In genomic region chr8:124803824-124804702, GRCm38 (mm10) we compare ENCODE assay signal across 19 mouse cellular contexts. TPM values are rescaled to one million over a fixed set of nuclear protein-coding genes. Genes with fewer than 3 reads are reported as not detected.
"Had no signal": no experiment of that assay in that cellular context is flagged by ENCODE, and none has a peak within 500 bp of the region (broad histone marks: within the 10 kb centered on the region; RNA-seq: fewer than 3 reads in every experiment).

No protein-coding gene starts in this region.

- H3K27ac ChIP-seq: kidney, postnatal 0 days; left cerebral cortex, adult 2 months; liver, embryonic 13.5 days had no signal

- H3K36me3 ChIP-seq: liver, embryonic 13.5 days had no signal

- H3K9me3 ChIP-seq: liver, embryonic 13.5 days had no signal

- H3K4me1 ChIP-seq: liver, embryonic 13.5 days had no signal

- H3K4me3 ChIP-seq: left cerebral cortex, adult 2 months; liver, embryonic 13.5 days had no signal

- DNase-seq: kidney, postnatal 25 days; layer of hippocampus, postnatal 36 days; liver, embryonic 13.5 days; lung, adult 2 months; lung, postnatal 14 days; lung, postnatal 4 days; midbrain, embryonic 14.5 days; right cerebral cortex, adult 18-20 months; right cerebral cortex, postnatal 14 days; thymus, adult 18-20 months; thymus, postnatal 36 days had no signal

- H3K9ac ChIP-seq: liver, embryonic 13.5 days had no signal

- H3K4me2 ChIP-seq: liver, embryonic 13.5 days; midbrain, embryonic 11.5 days had no signal

RNA-seq across cellular contexts. Expression of gene Trim67, which starts 11.2 kb away (rescaled TPM):
- total RNA-seq: liver, adult 2 months; megakaryocyte progenitor cell, adult 5-6 weeks; megakaryocyte-erythroid progenitor cell, adult 5-6 weeks had no signal
- polyA plus RNA-seq: liver, adult 2 months; spleen, adult 2 months had no signal

RNA-seq across cellular contexts. Expression of gene Fam89a, which starts 52.4 kb away (rescaled TPM):
- total RNA-seq: left cerebral cortex, postnatal 10 days; megakaryocyte progenitor cell, adult 5-6 weeks; megakaryocyte-erythroid progenitor cell, adult 5-6 weeks had no signal
